Mouse (Mus musculus) brown adipose tissue, adult 24 weeks (tissue): ENCODE results near the gene Olfr959. TPM values are rescaled to one million over a fixed set of nuclear protein-coding genes. Genes with fewer than 3 reads are reported as not detected.

Experiments used
- H3K27ac ChIP-seq: fragments of 200-500 bp; replicated peaks from 2 replicates; pipeline ENCODE4 v1.5.1; 2012; ENCODE audit warnings: low read depth, mild to moderate bottlenecking, low read length
- H3K4me1 ChIP-seq: fragments of 200-500 bp; 2 replicates; pipeline ENCODE4 v1.6.1; 2012; ENCODE audit warnings: low read length, mixed read lengths; ENCODE audit not compliant: control insufficient read depth, insufficient read depth, insufficient read length
- H3K4me3 ChIP-seq: fragments of 200-500 bp; 2 replicates; pipeline ENCODE4 v1.5.1; 2012; ENCODE audit warnings: low read depth, mild to moderate bottlenecking, low read length, moderate library complexity; ENCODE audit not compliant: insufficient read depth
- polyA plus RNA-seq: library from polyadenylated mRNA; stranded (reverse); fragments of >200 nt; gene quantifications from 2 replicates; pipeline ENCODE4 v1.2.4, GENCODE M21; 2012; ENCODE audit not compliant: missing spikeins, insufficient read depth, insufficient read length

Olfr959 gene
- not detected in 2 replicates for polyA plus RNA-seq

DNA sequence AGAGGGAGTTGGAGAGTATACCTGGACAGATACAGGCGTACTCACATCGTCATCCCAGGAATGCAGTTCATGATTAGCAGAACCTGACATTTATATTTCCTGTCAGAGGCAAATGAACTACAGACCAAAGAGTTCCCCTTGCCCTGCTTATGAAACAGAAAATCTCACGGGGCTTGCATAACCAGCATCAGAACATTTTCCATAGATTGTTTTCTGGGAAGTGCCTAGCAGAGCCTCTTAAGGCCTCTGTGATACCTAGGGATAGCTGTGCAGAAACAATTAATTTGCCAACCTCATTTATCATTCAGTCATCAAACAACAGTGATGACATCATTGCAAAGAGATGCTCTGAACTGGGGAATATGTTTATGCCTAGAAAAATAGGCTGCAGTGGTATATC, at the start of gene Olfr959:
Olfr959 (minus strand) TSS at position 101 of the 400 bp plus-strand sequence.
- H3K4me3 ChIP-seq = no peak within 1 kb of the TSS
- no peak within 1 kb of the TSS for H3K27ac ChIP-seq
- H3K4me1 ChIP-seq = no peaks in the 10 kb centered on the region

- no peak overlapping the region for H3K27ac ChIP-seq
- H3K4me3 ChIP-seq = no peak overlapping the region
- H3K4me1 ChIP-seq = no peaks in the 10 kb centered on the region
These were observed 49.3 kb upstream of the Olfr959 start for GRCm38 (mm10) chr9:39624711-39625110.

DNA sequence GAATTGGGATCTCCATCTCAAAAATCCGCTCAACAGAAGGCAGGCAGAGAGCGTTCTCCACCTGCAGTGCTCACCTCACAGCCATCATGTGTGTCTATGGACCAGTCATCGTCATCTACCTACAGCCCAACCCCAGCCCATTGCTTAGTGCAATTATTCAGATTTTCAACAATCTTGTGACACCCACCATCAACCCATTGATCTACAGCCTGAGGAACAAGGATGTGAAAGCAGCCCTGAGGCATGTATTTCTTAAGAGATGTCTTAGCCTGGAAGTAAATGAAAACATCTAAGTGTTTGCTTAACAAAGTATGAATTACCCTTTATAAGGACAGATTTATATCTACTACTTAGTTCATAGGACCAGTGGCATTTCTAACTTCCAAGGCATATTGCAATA, 48.4 kb upstream of the Olfr959 start:
- Histone ChIP-seq H3K4me1 (no peaks in the 10 kb centered on the region), H3K27ac (no peak overlapping the region), H3K4me3 (no peak overlapping the region)

GRCm38 (mm10) chr9:39621073-39621472, 45.7 kb upstream of the Olfr959 start, which contains the start of gene Olfr960:
Gene Olfr960, plus strand, starts transcription at chr9:39621373.
- no peaks in the 10 kb centered on the region for H3K4me1 ChIP-seq
- no peak within 1 kb of the TSS for H3K4me3 ChIP-seq
- H3K27ac ChIP-seq = no peak within 1 kb of the TSS

DNA sequence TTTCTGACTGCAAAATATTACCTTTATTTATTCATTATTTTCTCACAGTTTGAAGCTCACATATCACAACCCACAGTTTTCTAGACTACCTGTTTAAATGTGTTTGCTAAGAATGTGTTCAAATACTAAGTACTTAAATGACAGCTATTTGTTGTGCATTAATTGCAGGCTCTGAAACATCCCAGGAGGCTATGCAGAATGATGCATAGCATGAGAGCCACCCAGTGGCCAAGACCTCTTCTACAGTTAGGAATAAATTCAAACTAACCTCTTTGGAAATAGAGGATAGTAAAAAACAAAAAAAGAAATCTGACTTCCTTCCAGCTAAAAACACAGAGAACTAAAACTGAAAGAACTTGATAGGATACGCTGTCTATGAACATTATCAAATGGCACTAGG, 36.6 kb upstream of the Olfr959 start:
- no peak overlapping the region for H3K27ac ChIP-seq
- no peaks in the 10 kb centered on the region for H3K4me1 ChIP-seq
- H3K4me3 ChIP-seq = no peak overlapping the region

- H3K4me1 ChIP-seq = no peaks in the 10 kb centered on the region
- no peak within 1 kb of the TSS for H3K27ac ChIP-seq
- no peak within 1 kb of the TSS for H3K4me3 ChIP-seq
These were observed 35.0 kb upstream of the Olfr959 start, which contains the start of gene Olfr148 for GRCm38 (mm10) chr9:39610355-39610754. Gene Olfr148, plus strand, starts transcription at chr9:39610655.

GRCm38 (mm10) chr9:39608497-39608896, 33.1 kb upstream of the Olfr959 start:
- H3K4me1 ChIP-seq = no peaks in the 10 kb centered on the region
- H3K27ac ChIP-seq = no peak overlapping the region
- H3K4me3 ChIP-seq = no peak overlapping the region

DNA sequence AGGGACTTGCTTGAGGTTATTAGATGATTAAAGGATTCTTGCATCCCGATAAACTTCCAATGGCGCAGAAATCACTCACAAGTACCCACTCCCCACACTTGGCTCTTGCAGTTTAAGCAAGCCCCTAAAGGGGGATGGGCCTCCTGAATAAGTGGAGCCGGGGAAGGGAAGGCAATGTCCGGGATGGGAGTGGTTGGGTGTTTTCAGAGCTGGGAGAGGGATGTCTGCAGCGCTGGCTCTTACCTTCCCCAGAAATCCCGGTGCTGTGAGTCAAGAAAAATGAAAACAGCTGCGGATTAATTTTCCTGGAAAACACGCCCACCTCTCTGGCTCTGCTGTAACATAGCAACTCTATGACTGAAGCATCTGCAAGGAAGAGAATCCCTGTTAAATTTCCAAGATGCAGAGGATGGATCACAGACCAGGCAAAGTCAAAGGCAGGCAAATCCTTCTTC, 28.7 kb upstream of the Olfr959 start, which contains the start of gene AW551984:
AW551984 (minus strand) TSS at position 405 of the 455 bp plus-strand sequence.
- Histone ChIP-seq H3K27ac (no peak within 1 kb of the TSS), H3K4me1 (no peaks in the 10 kb centered on the region), H3K4me3 (no peak within 1 kb of the TSS)

- Histone ChIP-seq H3K4me3 (no peak overlapping the region), H3K4me1 (no peaks in the 10 kb centered on the region), H3K27ac (no peak overlapping the region)
These were observed 28.0 kb upstream of the Olfr959 start for GRCm38 (mm10) chr9:39603333-39603845.

GRCm38 (mm10) chr9:39602536-39603332, 27.4 kb upstream of the Olfr959 start:
- Histone ChIP-seq H3K4me3 (no peak overlapping the region), H3K27ac (no peak overlapping the region), H3K4me1 (no peaks in the 10 kb centered on the region)

GRCm38 (mm10) chr9:39577050-39577449, 1.7 kb upstream of the Olfr959 start:
- no peak overlapping the region for H3K4me3 ChIP-seq
- H3K27ac ChIP-seq = no peak overlapping the region
- H3K4me1 ChIP-seq = no peaks in the 10 kb centered on the region

- Histone ChIP-seq H3K27ac (no peak overlapping the region), H3K4me1 (no peaks in the 10 kb centered on the region), H3K4me3 (no peak overlapping the region)
These were observed 17.1 kb downstream of the Olfr959 start for GRCm38 (mm10) chr9:39558349-39558647.

DNA sequence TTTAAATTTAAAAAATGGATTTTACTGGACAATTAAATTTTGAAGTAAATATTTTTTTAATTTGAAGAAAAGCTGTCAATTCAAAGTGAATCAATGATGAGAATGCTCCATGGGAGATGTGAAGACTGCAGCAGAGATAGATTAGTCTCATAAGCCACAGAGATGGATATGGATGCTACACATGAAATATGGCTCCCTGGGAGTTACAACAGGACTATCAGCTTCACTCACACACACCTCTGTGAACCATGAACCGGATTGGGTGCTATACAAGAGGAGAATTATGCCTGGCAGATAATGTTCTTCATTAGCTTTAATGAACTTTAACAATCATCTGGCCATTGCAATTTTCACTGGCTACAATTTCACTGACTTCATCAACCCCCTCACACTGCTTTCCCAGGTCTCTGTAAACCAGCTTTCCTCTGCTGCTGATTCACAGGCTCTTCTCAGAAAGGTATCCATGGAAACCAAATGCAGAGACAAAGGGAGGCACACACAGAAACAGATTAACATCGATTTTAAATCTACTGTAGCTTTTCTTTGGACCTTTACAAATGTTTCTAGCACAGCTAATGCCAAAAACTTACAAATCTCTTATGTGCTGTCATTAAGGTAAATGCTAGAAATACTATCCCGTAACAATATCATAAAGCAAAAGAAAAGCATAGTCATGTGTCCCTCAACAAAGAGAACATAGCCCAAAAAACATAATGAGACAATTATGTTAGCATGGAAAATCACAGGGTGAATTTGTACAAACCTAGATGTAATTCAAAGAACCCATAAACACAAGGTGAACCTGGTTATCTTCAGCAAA, 17.6 kb downstream of the Olfr959 start:
- Histone ChIP-seq H3K4me1 (no peaks in the 10 kb centered on the region), H3K4me3 (no peak overlapping the region), H3K27ac (no peak overlapping the region)

GRCm38 (mm10) chr9:39553946-39554345, 21.4 kb downstream of the Olfr959 start, which contains the start of gene Olfr958:
Gene Olfr958, minus strand, starts transcription at chr9:39554054.
- H3K4me3 ChIP-seq = no peak within 1 kb of the TSS
- H3K27ac ChIP-seq = no peak within 1 kb of the TSS
- H3K4me1 ChIP-seq = no peaks in the 10 kb centered on the region

- Histone ChIP-seq H3K4me3 (no peak overlapping the region), H3K27ac (no peak overlapping the region), H3K4me1 (no peaks in the 10 kb centered on the region)
These were observed 24.6 kb downstream of the Olfr959 start for GRCm38 (mm10) chr9:39550806-39551205.
